Mouse (Mus musculus) lung, postnatal 0 days (tissue): ENCODE measurements around the gene Sbk3.
A peak's percentile ranks its signal among the peaks of the same experiment; 100 is the strongest.

ENCODE experiments used
- CTCF ChIP-seq: IDR thresholded peaks from 2 replicates; pipeline ENCODE4 v1.5.1; 2016; ENCODE audit warnings: antibody characterized with exemption, mild to moderate bottlenecking
- EP300 ChIP-seq: IDR thresholded peaks from 2 replicates; pipeline ENCODE4 v1.6.1; 2016; ENCODE audit warnings: antibody characterized with exemption, mild to moderate bottlenecking, control low read depth

GRCm38 (mm10) chr7:4964272-4964671, 6.7 kb downstream of the Sbk3 start, which contains the start of gene Sbk2:
- TF ChIP-seq CTCF, result peak; percentile 85
- TF ChIP-seq EP300, result no peak
